Mouse (Mus musculus) ES-Bruce4 (cell line): Measurements from ENCODE around the gene Lrba.

ENCODE experiments used
- CTCF ChIP-seq: IDR thresholded peaks from one replicate; pipeline ENCODE4 v1.8.1; 2011; ENCODE audit warnings: low read depth, low read length
- POLR2A ChIP-seq: IDR thresholded peaks from one replicate; pipeline ENCODE4 v1.8.1; 2011; ENCODE audit warnings: low read length; ENCODE audit not compliant: insufficient read depth

DNA sequence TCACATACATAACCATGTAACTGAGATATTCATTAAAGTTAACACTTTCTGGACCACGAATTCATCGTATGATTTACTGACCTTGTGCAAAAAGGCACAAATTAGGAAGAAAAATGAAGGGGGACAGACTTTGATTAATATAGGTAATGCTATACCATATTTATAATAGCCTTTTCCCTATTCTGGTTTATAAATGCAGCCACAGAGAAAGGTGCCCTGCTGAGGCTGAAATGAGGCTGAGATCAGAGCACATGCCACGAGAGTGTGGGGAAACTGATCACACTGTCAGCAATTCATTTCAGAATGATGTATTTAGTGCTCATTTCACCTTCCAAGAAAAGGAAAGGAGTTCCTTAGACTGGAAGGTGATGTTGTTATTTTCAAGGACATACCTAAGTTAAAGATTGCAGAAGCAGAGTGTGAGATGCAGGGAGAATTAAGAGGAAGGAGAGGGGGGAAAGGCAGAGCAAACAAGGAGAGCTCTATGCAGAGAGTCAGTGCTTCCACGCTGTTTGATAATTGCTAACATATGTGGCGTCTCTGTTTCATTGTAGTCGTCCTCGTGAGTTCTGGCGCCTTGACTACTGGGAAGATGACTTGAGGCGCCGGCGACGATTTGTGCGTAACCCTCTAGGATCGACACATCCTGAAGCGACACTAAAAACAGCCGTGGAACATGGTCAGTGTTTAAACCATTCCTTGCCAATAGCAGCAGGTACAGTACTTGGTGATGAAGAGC is 307.2 kb downstream of the Lrba start:
- TF ChIP-seq CTCF: no peak
- TF ChIP-seq POLR2A: no peak
